Mouse (Mus musculus) ES-E14 (cell line): ENCODE measurements around the gene Kynu. TPM values are rescaled to one million over a fixed set of nuclear protein-coding genes. Genes with fewer than 3 reads are reported as not detected.

Experiments used
- DNase-seq: peaks from one replicate; pipeline ENCODE4 v3.0.0-alpha.2; 2013; ENCODE audit warnings: low read depth, low spot score
- H3K27ac ChIP-seq: 2 replicates; pipeline ENCODE4 v1.5.1; 2012; ENCODE audit warnings: low read depth, mild to moderate bottlenecking, low read length, moderate library complexity, mixed read lengths; ENCODE audit not compliant: poor library complexity, insufficient read depth, severe bottlenecking
- H3K36me3 ChIP-seq: 2 replicates; pipeline ENCODE4 v1.6.1; 2012; ENCODE audit warnings: mild to moderate bottlenecking, low read length, moderate library complexity, mixed read lengths; ENCODE audit not compliant: control insufficient read depth, poor library complexity, insufficient read depth, severe bottlenecking
- H3K4me1 ChIP-seq, 2 experiments: fragments of 150-350 bp in 1 of 2; sonication (generic) in 1 of 2; 2 replicates each; pipeline ENCODE4 v1.6.1; 2012; ENCODE audit warnings: low read length in 2 of 2, mild to moderate bottlenecking in 1 of 2, mixed read lengths in 1 of 2; ENCODE audit not compliant: control insufficient read depth in 2 of 2, insufficient read depth in 2 of 2, poor library complexity in 1 of 2
- H3K4me3 ChIP-seq, 2 experiments: fragments of 150-350 bp in 1 of 2; sonication (generic) in 1 of 2; 2 replicates each; pipeline ENCODE4 v1.5.1; 2012; ENCODE audit warnings: low read length in 2 of 2, low read depth in 1 of 2, mild to moderate bottlenecking in 1 of 2, mixed read lengths in 1 of 2; ENCODE audit not compliant: insufficient read depth in 1 of 2, poor library complexity in 1 of 2, severe bottlenecking in 1 of 2
- H3K9ac ChIP-seq: 2 replicates; pipeline ENCODE4 v1.6.1; 2012; ENCODE audit warnings: low read depth, mild to moderate bottlenecking, low read length, mixed read lengths; ENCODE audit not compliant: poor library complexity, insufficient read depth, severe bottlenecking
- H3K9me3 ChIP-seq: fragments of 150-350 bp; sonication (generic); 2 replicates; pipeline ENCODE4 v1.6.1; 2012; ENCODE audit warnings: low read depth, mild to moderate bottlenecking, low read length; ENCODE audit not compliant: control insufficient read depth, insufficient read depth
- CHD2 ChIP-seq: IDR thresholded peaks from 2 replicates; pipeline ENCODE4 v1.6.1; 2014; ENCODE audit warnings: mild to moderate bottlenecking, low read depth, low read length, inconsistent platforms
- HCFC1 ChIP-seq: IDR thresholded peaks from 2 replicates; pipeline ENCODE4 v1.6.1; 2012; ENCODE audit warnings: low read length, inconsistent platforms, borderline replicate concordance; ENCODE audit not compliant: insufficient read depth
- MAFK ChIP-seq: IDR thresholded peaks from 2 replicates; pipeline ENCODE4 v1.6.1; 2014; ENCODE audit warnings: mild to moderate bottlenecking, low read depth, low read length, inconsistent platforms; ENCODE audit not compliant: insufficient read depth
- ZC3H11A ChIP-seq: IDR thresholded peaks from 2 replicates; pipeline ENCODE4 v1.6.1; 2012; ENCODE audit warnings: low read depth, mild to moderate bottlenecking, inconsistent platforms, low read length, borderline replicate concordance
- ZNF384 ChIP-seq: IDR thresholded peaks from 2 replicates; pipeline ENCODE4 v1.6.1; 2012; ENCODE audit warnings: low read depth, low read length, inconsistent platforms
- in situ Hi-C, 2 experiments: fragments of 600-800 bp; cut with MboI; formaldehyde crosslinking; loops; one replicate each; pipeline ENCODE4 v1.15.1; 2025; ENCODE audit warnings: low sequenced_read_pairs in 2 of 2, inconsistent platforms in 1 of 2; ENCODE audit not compliant: unreplicated experiment in 2 of 2
- total RNA-seq: library from RNA; depleted of rRNA; stranded (reverse); fragments of 300-350 nt; gene quantifications from 2 replicates; pipeline ENCODE4 v1.2.3, GENCODE M21; 2012; rRNA removed

The Kynu gene
- total RNA-seq, result 0.42 and 0.45 TPM in 2 replicates

DNA sequence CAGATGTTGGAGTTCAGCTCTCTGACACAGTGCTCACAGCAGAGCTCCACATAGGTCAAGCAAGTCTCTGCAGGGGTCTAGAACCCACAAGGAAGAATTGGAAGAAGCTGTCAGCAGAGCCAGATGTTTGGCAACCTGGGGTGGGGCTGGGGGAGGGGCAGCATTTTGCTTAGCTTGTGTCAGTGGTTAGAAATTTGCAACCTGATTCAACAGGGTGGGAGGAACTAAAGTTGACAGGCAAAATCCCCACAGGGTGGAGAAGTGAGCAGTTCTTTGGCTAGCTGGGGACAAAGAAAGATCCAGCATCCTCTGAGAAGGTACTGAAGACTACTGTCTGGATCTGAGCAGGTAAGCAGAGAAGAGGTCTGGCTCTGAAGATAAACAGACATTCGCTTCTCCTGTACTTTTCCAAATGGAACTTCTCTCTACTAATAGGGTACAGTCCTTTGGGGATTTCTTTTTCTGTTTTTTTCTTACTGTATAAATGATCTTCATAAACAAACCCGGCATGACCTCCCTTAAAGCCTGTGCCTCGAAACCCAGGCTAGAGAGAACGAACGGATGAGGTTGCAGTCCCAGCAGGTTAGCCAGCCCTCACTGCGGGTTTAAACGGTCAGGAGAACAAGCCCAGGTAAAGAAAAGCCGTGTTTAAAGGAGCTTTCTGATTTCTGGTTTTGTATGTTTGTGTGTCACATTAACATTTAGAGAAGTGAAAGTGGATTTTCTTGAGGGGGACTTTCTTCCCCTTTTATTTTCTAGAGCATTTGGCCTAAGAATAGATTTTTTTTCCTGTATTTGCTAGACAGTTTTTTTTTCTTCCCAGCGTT is at the start of gene Kynu:
Gene Kynu (plus strand): TSS at position 268 of the 827 bp plus-strand sequence.
- DNase-seq, result peak; percentile 34
- TF ChIP-seq MAFK (no peak), ZC3H11A (no peak), CHD2 (no peak), HCFC1 (no peak), ZNF384 (no peak)
- H3K4me3 ChIP-seq, result no peak within 1 kb of the TSS
- H3K9ac ChIP-seq, result no peak within 1 kb of the TSS
- H3K36me3 ChIP-seq, result no peaks in the 10 kb centered on the region
- no peak within 1 kb of the TSS for H3K27ac ChIP-seq
- no peaks in the 10 kb centered on the region for H3K9me3 ChIP-seq
- in situ Hi-C loops, result no loop called here
- H3K4me1 ChIP-seq, result 0 out of 4 replicates have a peak, but pooled peaks cover 0 to 1% of the 10 kb centered on the region in 2 experiments

- Histone ChIP-seq H3K9me3 (no peaks in the 10 kb centered on the region), H3K9ac (no peak overlapping the region), H3K4me3 (no peak overlapping the region), H3K27ac (no peak overlapping the region), H3K36me3 (no peaks in the 10 kb centered on the region), H3K4me1 (no peaks in the 10 kb centered on the region)
- no peak for TF ChIP-seq ZC3H11A
- no peak for TF ChIP-seq HCFC1
- no peak for TF ChIP-seq CHD2
- no peak for TF ChIP-seq MAFK
- TF ChIP-seq ZNF384, result no peak
- in situ Hi-C loops, result no loop called here
- no peak for DNase-seq
These were observed 48.9 kb upstream of the Kynu start for GRCm38 (mm10) chr2:43506182-43506581.

GRCm38 (mm10) chr2:43513852-43514251 is 41.3 kb upstream of the Kynu start:
- H3K4me3 ChIP-seq, result no peak overlapping the region
- TF ChIP-seq CHD2 (no peak), MAFK (no peak), HCFC1 (no peak), ZC3H11A (no peak), ZNF384 (no peak)
- H3K36me3 ChIP-seq, result no peaks in the 10 kb centered on the region
- no peak overlapping the region for H3K9ac ChIP-seq
- in situ Hi-C loops, result no loop called here
- no peak for DNase-seq
- no peaks in the 10 kb centered on the region for H3K4me1 ChIP-seq
- H3K9me3 ChIP-seq, result no peaks in the 10 kb centered on the region
- no peak overlapping the region for H3K27ac ChIP-seq

GRCm38 (mm10) chr2:43534417-43534816 is 20.7 kb upstream of the Kynu start:
- Histone ChIP-seq H3K27ac (no peak overlapping the region), H3K9me3 (no peaks in the 10 kb centered on the region), H3K36me3 (no peaks in the 10 kb centered on the region), H3K9ac (no peak overlapping the region), H3K4me1 (no peaks in the 10 kb centered on the region), H3K4me3 (no peak overlapping the region)
- in situ Hi-C loops, result no loop called here
- no peak for TF ChIP-seq CHD2
- TF ChIP-seq ZC3H11A, result no peak
- no peak for TF ChIP-seq MAFK
- TF ChIP-seq ZNF384, result no peak
- TF ChIP-seq HCFC1, result no peak
- DNase-seq, result no peak
